Mouse (Mus musculus) liver, adult (tissue): Measurements from ENCODE around the gene Stambpl1.

ENCODE experiments used
- GATA4 ChIP-seq: IDR thresholded peaks from 2 replicates; pipeline ENCODE4 v1.6.1; 2014; ENCODE audit warnings: mild to moderate bottlenecking, low read length; ENCODE audit not compliant: insufficient replicate concordance

Stambpl1 gene

DNA sequence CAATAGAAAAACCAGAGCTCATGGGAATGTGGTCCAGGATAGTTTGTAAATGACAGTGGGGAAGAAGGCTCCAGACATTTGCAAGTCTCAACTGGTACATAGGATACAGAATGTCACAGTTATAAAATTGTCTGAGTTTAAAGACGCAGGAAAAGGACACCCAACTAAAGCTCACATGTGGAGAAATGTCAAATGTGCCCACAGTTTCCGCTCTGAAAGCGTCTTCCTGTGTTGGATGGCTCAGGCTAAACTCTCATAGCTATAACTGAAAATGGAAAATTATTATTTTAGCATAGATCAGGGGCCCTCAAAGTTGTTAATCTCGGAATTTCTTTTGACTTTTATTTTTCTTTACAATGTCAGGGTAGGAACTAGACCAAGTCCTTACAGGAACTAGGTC, 5.2 kb upstream of the Stambpl1 start:
- TF ChIP-seq GATA4, result no peak

DNA sequence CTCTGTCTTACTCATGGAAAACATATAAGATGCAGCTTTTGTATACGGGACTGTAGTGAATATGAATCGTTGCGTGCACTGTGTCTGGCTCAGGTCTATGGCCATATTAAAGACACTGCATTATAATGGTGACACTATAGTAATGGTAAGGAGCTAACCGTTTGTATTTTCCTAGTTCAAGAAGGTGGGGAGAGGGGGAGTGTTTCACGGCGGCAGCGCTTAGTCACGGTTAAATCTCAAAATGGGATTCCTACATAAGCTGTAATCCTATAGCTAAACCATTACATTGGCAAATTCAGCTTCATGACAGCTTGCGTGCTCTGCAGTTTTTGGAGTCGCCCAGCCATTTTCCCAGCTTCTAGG, 403 bp upstream of the Stambpl1 start:
- TF ChIP-seq GATA4, result no peak

DNA sequence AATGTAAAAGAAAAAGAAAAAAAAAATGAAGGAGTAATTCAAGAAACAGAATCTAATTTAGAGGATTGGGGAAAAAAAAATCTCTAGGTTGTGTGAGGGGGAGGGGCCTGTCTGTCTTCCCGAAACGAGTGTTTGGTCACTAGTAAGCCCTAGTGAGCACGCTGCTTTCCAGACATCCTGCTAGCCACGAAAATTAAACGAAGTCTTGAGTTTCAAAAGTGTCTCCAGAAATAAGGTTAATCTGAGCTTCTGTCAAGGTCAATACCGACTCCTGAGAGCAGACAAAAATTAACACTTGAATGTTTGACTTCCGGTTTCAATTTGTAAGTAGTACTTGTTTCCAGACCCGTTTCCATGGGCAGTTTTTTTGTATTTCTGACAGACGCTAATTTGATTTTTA, 1.1 kb downstream of the Stambpl1 start:
- no peak for TF ChIP-seq GATA4

DNA sequence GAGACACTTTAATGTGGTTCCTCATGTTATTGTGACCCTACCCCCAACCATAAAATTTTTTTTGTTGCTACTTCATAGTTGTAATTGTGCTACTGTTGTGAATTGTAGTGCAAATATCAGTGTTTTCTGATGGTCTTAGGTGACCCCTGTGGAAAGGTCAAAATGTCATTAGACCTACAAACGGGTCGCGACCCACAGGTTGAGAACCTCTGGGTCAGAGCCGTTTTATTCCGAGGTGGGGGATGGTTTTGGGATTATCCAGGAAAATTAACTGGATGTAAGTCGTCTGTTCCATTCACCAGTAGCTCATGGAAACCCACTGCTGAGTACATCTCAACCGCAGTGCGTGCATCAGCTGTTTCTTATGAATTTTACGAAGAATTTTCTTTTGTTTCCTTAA, 1.7 kb downstream of the Stambpl1 start:
- TF ChIP-seq GATA4, result no peak

DNA sequence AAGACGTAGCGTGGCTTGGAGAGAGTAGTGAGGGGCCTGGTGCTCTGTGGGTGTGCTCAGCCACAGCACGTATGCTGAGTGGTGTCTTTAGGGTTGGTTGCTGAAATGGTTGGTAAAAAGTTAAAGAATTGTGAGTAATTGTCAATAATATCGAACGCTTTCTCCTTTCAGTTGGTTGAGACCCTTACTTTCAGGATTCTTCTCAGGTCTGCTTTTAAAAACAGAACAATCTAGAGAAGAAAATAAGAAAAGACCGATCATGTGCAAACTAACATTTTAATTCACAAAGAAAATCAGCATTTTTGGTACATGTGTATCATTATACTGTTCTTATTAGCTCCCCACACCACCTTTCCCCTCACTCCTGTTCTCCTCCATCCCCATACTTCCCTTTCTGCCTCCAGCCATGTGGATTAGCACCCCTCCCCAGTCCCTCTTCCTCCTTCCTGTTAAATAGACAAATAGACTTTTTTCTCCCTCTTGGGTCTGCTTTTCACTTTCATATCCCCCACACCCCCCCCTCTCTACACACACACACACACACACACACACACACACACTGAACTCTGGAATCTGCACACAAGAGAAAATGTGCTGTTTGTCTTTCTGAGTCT, 2.2 kb downstream of the Stambpl1 start:
- TF ChIP-seq GATA4, result no peak

DNA sequence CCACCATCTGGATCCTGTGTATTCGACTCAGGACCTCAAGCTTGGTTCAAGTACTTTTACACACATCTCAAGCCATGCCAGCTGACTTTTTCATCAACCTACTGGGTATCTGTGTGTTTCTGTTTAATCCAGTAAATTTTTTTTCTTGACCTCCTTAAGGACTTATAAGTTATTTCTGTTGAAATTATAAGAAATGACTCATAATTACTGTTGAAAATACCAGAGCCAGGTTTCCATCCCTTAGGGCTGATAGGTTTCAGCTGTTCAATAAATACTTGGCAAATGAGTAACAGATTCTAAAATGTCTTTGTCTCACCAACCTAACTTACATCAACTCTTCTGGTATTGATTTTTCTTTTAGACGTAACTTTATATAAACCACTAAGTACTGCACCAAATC, 3.0 kb downstream of the Stambpl1 start:
- TF ChIP-seq GATA4, result no peak

DNA sequence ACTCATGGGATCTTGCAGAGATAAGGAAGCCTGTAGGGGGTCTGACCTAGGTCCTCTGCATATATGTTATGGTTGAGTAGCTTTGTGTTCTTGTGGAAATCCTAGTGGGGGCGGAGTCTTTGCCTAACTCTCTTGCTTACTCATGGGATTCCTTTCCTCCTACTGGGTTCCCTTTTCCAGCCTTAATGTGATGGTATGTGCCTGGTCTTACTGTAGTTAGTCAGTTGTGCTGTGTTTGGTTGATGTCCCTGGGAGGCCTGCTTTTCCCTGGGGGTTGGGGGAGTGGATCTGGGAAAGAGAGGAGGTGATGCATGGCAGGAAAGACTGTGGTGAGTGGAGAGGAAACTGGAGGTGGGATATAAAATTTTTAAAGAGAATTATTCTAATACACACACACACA, 6.0 kb downstream of the Stambpl1 start:
- TF ChIP-seq GATA4, result no peak

DNA sequence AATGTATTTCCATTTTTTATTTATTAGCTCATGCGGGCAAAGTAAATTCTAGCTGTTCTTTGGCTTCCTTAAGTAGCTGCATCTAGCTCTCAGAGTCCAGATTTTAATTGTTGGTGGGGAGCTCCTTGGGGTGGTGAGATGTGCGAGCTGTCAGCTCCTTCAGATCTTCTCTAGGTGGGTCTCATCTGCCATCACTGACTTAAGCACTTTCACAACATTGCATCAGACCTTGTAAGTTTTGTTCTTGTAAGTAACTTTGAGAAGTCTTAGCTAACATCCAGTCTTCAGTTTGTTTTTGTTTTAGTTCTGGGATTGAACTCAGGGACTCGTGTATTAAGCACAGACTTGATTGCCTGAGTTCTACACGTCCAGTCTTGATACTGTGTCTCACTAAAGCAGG, 6.9 kb downstream of the Stambpl1 start:
- no peak for TF ChIP-seq GATA4

DNA sequence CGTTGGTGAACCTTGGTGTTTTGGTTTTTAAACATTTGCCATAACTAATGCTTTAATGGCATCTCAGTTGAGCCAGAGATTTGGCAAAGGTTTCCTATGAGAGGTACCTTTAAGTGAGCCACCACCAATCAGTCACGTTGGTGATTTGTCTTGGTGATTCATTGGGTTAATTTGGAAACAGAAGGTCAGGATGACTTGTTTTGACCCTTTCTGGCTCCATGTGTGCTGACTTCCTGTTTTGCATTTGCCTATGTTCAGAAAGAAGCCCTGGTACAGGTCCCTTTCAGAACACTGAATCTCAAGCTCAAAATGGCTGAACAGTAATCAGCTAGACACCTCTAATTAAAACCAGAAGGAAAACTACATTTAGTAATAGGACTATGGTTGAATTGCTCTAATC, 7.5 kb downstream of the Stambpl1 start:
- no peak for TF ChIP-seq GATA4

DNA sequence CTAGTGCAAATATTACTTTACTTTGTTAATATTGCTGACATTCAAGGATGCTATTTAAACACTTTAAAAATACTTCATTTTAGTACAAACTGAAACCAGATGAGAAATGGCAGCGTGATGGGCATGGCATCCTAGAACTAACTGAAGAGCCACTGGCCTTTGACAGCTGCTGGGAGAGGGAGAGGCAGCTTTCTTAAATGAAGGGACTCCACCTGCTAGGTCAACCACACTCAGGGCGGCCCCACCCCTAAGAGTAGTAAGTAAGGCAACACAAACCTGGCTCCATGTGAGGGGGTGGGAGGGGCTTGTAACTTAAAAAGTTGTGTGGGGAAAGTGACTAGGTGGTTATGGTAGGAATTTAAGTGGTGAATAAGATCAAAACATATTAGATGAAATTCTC, 10.6 kb downstream of the Stambpl1 start:
- TF ChIP-seq GATA4, result no peak

DNA sequence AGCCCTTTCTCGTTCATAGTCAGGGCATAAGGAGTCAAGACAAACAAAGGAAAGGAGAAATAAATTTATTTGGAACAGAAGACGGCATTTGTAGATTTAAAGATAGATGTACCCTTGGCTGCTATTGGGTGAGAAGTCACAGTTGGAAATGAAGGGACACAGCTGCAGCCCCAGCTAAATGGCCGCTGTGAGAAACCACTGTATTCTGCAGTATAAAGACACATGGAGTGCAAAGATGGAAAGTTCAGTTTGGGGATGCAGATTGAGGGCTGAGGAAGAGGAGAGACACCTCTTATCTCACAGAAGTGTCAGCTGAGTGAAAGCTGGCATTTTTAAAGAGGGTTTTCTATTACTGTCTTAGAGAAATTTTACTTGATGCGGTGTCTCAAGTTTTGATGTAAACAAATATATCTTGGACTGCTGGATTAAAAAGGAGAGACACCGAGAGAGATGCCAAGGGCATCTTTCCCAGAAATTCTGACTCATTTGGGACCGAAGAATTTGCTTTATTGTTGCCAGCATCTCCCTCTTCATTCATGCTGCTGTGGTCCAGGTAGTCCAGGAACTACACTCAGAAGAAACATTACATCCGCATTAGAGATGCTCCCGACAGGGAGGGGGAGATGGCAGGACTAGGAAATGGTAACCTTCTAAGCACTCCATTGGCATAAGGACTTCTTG, 14.9 kb downstream of the Stambpl1 start:
- TF ChIP-seq GATA4, result no peak

DNA sequence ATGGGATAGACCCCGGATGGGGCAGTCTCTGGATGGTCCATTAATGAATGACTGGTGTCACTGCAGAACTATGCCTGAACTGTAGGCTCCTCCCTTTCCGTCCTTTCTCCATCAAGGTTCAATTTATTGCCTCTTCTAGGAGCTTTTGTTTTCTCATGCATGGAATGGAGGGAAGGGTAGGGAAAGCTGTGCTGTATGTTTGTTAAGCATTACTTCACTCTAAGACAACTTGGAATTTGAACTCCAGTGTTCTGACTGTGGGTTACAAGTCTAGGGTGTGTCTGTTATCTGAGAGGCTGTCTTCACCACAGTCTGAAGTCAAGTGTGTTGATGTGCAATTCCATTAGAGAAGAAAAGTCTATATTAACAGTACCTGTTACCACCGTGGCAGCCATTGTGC, 17.0 kb downstream of the Stambpl1 start:
- no peak for TF ChIP-seq GATA4

DNA sequence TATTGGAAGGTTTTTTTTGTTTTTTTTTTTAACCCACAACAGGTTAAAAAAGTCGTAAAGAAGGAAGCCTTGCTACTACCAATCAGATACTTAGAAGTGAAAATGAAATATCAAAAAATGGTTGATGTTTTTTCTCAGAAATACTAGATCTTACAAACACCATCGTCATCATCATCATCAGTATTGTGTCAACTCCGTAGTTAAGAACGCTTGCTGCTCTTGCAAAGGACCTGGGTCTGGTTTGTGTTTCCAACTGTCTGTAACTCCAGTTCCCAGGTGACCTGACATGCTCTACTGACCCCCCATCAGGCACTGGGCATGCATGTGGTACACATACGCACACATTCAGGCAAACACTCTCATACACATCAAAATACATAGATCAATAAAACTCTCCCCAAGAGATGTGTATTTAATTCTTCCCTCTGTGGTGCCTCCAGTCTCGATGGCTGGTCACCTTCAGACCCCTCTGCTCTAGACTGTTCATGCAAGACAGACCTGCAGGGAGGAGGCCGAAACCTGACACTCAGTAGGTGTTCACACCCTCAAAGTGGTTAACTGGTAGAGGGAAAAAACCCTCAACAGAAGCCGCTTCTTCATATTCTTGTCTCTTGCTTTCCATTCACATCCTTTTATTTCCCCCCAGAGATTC, 18.0 kb downstream of the Stambpl1 start:
- no peak for TF ChIP-seq GATA4

DNA sequence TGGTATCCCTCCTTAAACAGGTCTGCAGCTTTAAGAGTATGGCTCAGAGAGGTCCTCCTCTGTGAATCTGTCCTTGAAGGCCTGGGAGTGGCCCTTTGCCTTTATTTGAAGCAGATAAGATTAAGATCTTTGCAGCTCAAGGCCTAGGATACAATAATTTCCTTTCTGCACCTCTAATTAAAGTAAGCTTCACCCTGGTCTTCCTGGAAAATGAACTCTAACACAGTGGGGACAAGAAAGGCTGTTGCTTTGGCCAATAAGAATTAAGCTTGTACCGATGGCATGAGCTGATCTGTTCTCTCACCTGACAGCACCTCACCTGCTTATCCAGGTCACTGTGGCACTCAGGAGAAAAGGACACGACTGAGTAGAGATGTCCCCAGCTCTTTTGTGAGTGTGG, 18.8 kb downstream of the Stambpl1 start:
- TF ChIP-seq GATA4, result no peak

DNA sequence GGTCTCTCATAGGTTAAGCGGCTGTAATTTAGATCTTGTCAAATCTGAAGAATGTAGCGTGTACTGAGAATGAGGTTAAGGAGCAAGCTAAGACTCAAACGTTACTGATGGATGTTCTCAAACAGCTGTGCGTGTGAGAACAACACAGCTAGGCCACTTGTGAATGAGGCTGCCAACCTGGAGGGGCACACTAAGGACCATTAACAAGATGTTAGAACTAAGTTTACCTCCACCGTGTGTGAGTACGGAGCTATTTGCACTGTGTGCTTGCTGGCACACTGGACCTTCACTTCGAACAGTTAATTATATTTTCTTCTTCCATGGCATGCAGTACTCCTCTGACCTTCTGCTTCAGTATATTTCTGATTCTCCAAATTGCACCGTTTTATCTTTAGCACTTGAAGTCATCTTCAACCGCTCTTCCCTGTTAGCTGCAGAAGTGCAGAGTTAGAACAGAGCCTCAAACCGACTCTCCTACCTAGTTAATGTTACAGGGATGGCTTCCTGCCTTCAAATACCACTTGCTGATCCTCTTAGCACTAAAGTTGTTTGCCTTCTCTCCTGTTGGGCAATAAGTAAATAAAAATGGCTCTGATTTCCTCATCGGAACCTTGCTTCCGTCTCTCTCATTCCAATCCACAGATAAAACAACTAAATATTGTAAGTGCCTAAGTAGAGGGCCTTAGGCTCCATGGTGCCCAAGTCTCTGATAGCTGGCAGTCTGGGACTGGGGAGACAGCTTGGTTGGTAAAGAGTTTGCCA, 20.6 kb downstream of the Stambpl1 start:
- TF ChIP-seq GATA4, result no peak

DNA sequence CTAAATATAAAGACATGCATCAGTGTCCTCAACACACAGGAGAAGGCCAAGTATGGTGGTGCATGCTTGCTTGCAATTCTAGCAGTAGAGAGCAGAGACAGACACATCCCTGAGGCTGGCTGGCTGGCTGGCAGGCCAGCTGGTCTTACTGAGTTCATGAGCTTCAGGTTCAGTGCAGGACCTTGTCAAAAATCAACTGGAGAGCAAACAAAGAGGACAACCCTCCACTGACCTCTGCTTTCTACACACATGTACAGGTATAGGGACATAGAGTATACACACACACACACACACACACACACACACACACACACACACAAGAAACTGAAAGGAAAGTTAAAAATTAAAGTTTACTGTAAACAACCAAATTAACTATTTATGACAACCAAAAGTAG, 21.2 kb downstream of the Stambpl1 start:
- no peak for TF ChIP-seq GATA4

DNA sequence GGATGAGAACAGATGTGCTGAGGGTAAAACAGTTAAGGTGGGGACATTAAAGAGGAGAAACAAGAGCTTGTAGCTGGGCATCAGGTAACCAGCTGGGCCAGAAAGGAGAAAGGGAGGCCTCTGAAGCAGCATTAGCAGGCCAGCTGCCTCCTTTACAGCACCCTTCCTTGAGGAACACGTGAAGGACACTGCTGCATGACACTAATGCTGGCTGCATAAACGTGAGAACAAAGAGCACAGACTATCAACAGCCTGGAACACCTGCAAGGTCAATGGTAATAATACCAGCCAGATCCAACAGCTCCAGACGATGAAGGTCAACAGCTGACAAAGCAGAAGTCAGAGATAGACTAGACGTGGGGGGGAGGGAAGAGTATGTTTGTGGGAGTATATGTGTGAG, 22.1 kb downstream of the Stambpl1 start:
- TF ChIP-seq GATA4, result no peak

DNA sequence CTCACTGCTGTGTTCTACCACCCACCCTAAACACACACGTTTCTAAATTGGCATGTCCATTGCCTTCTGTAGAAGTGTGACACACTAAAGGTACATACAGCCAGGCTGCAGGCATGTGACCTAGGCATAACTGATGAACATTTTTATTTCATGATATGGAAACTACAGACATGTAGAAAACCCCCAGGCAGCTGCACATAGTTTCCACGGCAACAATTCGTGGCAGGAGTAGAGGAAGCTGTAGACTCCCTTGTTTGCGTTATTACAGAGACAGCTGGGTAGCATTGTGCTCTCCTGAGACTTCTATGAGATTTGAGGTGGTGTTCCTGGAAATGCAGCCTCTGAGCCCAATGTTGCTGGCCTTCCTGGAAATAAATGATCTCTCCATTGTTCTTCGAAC, 24.9 kb downstream of the Stambpl1 start:
- no peak for TF ChIP-seq GATA4
